Mouse (Mus musculus) heart, postnatal 36 days (tissue): ENCODE data around the gene Snhg11. TPM values are rescaled to one million over a fixed set of nuclear protein-coding genes. Genes with fewer than 3 reads are reported as not detected.
"Not testable (repeated sequence)": the region's sequence is repeated elsewhere in the genome, so short reads cannot be mapped to it uniquely, and the experiment has no call there.

Source experiments
- DNase-seq, 2 experiments: peaks; one replicate each; pipeline ENCODE4 v3.0.0; 2021 to 2022
- intact Hi-C: fragments of 180-260 bp; cut with DNase I; formaldehyde crosslinking; loops from one replicate; pipeline ENCODE4 v1.15.1; 2025
- total RNA-seq, 2 experiments: library from RNA; stranded (reverse); gene quantifications; 2 replicates each; pipeline ENCODE4 v1.2.3; 2021

Snhg11 gene
- total RNA-seq, 2 experiments from 2014 or later, result not detected

DNA sequence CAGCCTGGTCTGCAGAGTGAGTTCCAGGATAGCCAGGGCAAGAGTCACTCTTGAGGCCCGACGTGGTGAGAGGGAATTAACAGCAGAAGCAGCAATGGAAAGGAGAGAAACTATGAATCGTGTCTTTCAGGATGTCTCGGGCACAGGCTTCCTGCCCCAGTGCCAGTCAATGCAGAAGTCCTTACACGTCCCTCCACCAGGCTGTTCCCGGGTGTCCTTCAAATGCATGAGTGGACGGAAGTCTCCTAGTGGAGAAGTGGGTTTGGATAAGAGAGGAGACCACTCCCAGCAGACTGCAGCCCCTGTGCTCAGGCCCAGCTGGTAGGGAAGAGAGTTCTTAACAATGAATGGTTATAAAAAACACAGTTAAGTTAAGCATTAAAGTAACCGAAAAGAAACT lies 7.1 kb upstream of the Snhg11 start:
- intact Hi-C loops, result no loop called here

DNA sequence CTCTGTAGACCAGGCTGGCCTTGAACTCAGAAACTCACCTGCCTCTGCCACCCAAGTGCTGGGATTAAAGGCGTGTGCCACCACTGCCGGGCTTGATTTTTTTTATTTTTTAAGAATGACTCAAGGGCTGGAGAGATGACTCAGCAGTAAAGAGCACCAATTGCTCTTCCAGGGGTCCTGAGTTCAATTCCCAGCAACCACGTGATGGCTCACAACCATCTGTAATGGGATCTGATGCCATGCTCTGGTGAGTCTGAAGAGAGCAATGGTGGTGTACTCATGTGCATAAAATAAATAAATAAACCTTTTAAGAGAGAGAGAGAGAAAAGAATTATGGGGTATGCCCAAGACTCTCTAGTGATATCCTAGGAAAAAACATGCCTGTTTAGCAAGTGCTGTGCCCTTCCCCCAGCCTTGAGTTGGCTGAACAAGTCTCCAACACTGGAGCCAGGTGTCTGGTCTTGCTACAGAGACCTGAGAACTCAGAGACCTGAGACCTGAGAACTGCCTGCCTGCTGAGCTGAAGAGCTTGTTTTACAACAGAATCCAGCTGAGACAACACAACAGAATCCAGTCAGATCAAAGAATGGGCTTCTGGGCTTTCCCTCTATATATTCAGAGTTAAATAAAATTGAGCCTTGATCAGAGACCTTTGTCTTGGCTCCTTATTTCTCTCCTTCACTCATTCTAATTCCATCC lies 5.8 kb upstream of the Snhg11 start:
- intact Hi-C loops, result no loop called here
- DNase-seq, result no peak

More for the DNA sequence above, 7.1 kb upstream of the Snhg11 start:
- DNase-seq, result no peak

DNA sequence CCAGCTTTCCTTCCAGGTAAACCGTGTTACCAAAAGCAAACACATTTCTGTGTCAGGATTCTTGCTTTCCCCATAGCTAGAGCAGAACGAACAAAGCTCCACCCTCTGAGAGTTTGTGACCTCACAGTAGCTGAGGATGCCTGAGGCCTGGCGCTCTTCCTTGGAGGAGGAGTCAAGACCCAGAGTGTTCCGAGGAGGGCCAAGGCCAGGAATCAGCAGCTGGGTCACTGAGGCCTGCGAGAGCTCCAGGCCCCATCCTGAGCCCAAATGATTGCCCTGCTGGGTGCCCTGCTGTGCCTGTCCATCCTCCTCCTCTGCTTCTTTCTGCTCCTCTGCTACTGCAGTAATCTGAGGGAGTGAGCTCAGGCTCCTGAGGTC lies 5.3 kb upstream of the Snhg11 start:
- intact Hi-C loops, result no loop called here
- DNase-seq, result no peak

DNA sequence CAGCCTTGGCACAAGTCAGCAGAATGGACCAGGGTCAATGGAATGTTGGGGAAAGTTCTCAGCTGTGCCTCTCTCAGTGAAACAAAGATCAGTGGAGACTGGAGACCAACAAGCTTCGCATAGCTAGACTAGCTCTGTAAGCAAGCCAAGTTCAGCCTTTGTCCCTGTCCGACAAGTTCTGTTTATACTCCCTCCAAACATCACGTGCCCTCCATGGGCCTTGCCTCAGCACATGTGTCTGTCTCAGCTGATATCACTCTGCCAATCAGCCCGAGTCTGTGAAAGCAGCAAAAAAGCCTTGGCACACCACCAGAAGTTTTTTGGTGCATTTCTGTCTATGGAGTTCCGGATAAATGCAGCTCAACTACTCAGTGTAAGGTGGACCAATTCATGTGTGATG lies 2.4 kb upstream of the Snhg11 start:
- intact Hi-C loops, result no loop called here
- DNase-seq, result no peak

DNA sequence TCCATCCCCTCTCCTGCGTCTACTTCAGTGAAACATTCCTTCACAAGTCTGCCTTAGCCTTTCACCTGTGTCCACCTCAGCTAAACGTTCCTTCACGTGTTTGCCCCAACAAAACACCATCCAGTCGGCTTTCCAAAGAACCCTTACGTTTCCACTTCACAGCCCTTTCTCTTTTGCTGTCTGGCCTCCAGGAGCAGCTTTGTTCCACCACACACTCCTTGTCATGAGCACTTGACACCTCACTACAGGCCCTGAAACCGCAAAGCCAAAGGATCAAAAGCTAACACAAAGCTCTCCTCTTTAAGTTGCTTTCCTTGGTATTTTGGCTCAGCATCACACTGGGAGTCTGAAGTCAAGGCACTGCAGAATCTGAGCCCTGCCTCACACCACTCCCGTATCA lies 1.9 kb upstream of the Snhg11 start:
- no peak for DNase-seq

DNA sequence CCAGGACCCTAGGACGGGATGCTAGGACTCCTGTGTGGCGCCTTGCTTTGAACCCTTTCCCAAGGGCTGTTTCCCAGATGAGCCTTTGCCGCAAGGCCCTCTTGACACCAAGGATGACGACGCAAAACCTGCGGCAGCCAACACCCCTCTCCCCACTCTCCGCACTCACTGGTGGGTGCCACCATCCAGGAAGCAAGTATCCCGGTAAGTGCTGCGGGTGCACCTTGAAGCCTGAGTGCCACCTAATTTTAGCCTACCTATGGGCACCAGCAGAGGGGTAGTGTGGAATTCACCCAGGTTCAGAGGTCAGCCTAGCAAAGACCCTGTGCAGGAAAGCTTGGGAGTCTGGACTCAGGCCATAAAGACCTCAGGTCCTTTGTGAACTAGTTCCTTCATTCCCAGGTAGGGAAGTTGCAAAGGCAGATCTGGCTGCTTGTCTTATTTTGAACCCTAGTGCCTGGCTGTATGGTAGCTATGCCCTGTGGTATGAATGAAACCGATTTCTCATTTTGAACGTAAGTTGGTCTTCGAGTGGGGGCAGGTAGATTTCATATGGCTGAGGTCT lies 767 bp downstream of the Snhg11 start:
- intact Hi-C loops, result no loop called here
- no peak for DNase-seq

More for the DNA sequence above, 1.9 kb upstream of the Snhg11 start:
- intact Hi-C loops, result no loop called here

DNA sequence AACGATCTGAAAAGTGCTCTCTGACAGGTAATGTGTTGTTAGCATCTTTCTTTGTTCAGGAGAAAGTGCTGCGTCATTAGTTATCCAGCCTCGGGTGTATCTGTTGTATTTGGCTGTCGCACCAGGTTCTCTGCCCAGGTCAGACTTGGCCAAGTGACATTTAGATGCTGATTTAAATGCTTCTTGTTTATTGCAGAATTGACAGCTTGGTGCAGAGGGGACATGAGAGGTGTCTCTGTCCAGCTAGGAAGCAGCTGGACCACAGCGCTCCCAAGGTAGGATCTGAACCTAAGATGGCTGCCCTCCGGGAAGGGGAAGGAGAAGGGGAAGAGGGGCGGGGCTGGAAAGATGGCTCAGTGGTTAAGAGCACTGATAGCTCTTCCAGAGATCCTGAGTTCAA lies 1.4 kb downstream of the Snhg11 start:
- no peak for DNase-seq
- intact Hi-C loops, result no loop called here

DNA sequence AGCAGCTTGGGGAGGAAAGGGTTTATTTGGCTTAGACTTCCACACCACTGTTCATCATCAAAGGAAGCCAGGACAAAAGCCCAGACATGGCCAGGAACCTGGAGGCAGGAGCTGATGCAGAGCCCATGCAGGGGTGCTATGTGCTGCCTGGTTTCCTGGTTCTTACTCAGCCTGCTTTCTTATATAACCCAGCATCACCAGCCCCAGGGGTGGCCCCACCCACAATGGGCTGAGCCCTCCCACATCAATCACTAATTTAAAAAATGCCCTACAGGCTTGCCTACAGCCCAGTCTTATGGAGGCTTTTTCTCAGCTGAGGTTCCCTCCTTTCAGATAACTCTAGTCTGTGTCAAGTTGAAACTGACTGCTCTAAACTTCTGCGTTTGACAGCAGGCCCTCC lies 2.4 kb downstream of the Snhg11 start:
- DNase-seq, result no peak
- intact Hi-C loops, result no loop called here

DNA sequence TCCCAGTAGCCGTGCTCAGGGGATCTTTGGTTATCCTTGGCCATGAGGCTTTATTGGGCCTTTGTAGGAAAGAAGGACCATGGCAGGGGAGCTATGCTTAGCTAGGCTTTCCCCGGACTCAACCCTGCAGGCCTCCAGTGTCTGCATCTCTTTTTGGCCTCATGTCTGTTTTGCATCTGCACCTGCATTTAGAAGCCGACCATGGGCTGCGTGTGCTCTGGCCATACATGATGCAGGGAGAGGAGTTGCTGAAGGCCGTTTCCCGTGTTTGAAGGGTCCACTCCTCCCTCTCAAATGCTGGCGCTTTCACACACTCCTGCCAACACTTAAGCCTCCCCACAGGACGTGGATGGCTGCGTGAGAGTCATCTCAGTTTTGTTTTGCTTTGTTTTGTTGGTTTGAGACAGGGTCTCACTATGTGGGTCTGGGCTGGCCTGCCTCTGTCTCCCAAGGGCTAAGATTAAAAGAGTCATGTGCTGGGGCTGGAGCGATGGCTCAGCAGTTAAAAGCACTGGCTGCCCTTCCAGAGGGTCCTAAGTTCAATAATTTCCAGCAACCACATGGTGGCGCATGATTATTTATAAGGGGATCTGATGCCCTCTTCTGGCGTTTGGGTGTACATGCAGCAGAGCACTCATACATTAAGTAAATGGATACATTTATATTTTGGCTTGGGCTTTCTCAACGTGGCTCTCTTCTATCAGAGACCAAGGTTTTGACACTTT lies 4.1 kb downstream of the Snhg11 start:
- intact Hi-C loops, result no loop called here
- peak; percentile 35 to 39 for DNase-seq

DNA sequence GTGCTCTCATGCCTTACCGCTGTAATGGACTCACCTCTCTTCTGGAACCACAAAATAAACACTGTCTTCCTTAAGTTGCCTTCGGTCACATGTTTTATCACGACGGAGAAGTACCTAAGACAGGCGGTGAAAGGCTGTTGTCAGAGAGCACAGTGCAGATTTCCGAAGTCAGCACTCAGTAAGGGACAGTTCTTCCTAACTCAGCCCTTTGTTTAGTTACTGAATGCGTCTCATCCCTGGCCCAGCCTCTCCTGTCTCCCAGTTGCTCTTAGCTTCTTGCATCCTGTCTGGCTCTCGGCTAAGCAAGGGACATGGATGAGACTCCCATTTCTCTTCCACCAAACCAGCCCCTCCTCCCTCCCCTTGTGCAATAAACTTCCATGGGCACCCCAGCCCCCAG lies 10.6 kb downstream of the Snhg11 start:
- DNase-seq, result no peak
- intact Hi-C loops, result no loop called here

DNA sequence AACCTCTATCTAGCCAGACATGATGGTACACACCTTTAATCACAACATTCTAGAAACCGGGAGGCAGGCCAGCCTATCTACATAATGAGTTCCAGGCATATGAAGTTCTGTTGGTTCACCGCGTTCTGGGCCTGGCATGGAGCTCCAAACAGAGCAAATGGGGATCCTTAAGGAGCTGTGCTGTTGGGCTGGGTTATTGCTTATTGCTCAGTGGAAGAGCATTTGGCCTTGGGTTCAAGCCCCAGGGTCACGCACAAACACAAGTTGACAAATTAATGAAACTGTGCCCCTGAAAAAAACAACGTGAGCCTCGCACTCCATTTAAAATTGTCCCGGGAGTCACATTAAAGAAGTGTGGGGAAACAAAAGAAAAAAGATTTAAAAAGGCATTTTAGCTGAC lies 14.0 kb downstream of the Snhg11 start:
- DNase-seq, result no peak
- intact Hi-C loops, result no loop called here

DNA sequence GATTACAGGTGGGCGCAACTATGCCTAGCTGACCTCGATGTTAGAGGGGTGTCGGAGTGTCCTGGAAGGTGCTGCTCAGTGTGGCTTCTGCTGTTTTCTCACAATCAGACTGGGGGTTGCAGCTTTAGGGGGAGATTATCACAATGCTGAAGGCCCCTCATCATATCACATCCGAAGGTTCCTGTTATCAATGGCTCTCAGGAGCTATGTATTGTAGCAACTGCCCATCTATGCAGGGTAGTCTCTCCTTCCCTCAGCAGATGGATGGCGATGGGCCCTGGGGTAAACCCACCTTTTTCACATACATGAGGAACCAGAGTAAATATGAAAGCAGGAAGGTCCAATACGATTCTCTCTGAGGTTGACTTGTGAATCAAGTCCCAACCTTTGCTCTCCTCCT lies 20.9 kb downstream of the Snhg11 start:
- no peak for DNase-seq
- intact Hi-C loops, result no loop called here

DNA sequence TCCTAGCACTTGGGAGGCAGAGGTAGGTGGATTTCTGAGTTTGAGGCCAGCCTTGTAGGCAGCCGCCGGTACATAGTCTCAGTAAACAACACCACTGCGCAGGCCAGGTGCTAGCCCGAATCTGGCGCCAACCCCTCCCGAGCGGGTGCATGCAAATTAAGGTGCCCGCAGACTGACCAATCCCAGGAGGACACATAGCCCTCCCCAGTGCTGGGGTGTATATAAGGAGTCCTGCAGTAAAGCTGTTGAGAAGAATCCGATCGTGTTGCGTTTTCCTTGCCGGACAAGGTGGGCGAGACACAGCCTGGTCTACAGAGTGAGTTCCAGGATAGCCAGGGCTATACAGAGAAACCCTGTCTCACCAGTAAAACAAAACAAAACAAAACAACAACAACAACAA lies 21.7 kb downstream of the Snhg11 start:
- DNase-seq, intact Hi-C loops: not testable (repeated sequence)

DNA sequence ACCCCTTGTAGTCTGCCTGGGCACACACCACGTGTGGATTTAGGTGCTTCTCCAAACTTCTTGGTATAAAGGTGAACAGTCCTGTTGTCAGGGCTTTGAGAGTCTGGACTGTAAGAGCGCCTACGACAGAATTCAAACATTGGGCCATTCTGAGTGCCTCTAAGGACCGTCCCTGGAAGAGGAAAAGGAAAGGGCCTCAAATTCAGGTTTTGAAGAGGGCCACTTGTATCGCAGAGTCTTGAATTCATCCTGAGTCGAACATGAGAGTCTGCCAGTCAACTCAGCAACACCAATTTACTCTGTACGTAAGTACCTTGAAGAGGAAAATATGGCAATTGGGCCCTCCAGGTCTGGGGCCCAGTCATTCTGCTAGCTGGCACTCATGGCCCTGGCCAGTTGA lies 27.5 kb downstream of the Snhg11 start:
- intact Hi-C loops, result no loop called here
- no peak for DNase-seq

DNA sequence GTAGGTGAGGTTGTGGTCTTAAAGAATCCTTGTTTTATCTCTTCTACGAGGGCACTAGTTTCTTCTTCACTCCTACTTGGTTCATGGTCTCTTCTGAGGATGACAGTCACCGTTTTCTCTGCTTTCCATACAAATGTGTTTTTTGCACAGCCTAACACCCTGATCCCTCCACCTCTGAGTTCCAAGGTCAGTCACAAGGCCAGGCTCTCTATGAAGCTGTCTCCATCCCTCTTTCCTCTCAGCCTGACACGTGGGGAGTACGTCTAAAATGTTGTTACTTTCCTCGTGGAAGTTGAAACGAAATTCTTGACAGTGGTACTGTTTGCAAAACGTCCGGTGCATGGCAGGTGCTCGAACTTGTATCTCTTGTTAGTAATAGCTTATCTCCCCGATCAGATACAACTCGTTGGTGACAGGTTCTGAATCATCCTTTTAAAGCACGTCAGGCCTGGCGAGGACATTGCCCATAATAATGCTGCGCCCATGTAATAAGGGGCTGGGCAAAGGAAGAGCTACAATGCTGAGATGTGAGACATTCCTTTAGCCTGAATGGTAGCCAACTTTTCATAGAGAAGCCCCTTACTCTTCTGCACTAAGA lies 33.7 kb downstream of the Snhg11 start:
- no peak for DNase-seq
- intact Hi-C loops, result no loop called here

DNA sequence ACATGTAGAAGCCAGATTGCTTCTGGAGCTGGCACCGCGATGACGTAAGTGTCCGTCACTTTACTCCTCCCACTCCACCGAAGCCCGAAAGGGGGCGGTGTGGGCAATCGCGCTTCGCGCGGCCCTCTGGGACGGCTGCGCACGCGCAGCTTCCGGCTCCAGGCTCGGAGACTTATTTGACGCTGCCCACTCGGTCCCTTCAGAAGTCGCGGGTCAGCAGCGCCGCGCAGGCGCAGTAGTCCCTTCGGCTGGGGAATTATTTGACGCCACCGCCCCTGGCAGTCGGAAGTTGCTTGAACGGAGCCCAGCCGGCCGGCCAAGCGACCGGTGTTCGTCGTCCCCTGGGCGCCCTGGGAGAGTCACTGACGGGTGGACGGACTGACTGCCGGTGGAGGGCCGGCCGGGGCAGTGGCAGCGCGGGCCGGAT lies 34.2 kb downstream of the Snhg11 start, which contains the start of gene Ralgapb:
Ralgapb (plus strand) TSS at position 254 of the 427 bp plus-strand sequence.
- peak; percentile 99 for DNase-seq
- intact Hi-C loops, result loop anchor here (10.0 kb wide), 1 partner anchor 215 kb away; the partner anchor contains the start of gene Actr5

DNA sequence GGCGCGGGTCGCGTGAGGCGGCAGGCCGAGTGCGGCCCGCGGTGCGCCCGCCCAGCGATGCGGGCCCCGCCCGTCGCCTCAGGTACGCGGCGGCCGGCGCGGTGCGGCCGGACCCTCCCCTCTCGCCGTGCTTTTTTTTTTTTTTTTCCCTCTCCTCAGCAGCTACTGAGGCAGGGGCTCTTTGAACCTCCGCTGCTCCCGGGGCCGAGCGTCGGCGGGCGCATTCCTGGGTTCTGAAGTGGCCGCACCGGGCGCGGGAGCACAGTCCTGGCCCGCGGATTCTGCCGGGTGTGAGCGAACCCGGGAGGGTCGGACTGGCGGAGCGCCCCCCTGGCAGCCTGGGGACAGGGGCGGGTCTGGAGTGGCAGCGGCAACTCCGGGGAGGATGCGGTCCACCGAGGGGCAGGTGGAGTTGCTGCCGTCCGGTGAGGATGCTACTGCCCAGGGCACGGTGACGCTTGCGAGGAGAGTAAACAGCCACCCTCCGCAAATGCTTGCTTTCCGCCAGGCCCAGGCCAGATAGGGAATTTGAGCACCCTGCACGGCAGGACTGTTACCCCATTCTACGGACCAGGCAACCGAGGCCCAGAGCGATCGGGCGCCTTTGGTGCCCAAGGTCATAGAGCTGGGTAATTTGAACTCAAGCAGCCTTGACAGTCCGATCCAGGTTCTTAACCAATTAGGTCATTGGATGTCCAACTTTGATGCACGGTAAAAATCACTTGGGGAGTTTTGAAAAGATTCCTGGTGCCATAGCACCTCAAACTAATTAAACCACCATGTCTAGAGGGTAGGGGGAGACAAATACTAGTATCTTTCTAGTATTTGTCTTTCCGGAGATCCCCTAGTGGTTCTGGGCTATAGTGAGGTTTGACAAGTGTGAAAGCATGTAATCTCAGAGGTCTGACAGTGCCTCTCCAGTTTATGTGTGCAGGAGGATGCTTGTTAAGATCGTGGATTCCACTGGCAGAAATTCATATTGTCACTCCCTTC lies 34.9 kb downstream of the Snhg11 start:
- DNase-seq, result peak; percentile 32 to 33
- intact Hi-C loops, result loop anchor here (10.0 kb wide), 1 partner anchor 214 kb away; the partner anchor contains the start of gene Actr5

DNA sequence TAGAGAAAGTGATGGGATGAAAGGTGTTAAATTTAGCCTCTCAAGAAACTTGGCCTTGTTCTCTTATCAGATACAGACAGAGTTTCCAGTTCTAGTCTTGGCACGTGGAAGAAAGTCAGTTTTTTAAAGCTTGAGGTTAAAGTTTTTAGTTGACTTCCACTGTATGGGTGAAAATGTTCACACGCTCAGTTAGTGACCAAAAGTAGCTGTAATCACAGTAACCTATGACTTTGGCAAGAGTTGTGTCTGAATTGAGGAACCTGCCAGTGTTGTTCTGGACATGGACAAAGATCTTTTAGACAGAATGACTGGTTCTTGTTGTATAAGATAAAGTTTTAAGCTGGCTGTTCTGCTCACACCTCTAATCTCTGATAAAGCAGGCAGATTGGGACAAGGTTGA lies 37.8 kb downstream of the Snhg11 start:
- intact Hi-C loops, result loop anchor here (10.0 kb wide), 1 partner anchor 212 kb away; the partner anchor contains the start of gene Actr5
- no peak for DNase-seq

DNA sequence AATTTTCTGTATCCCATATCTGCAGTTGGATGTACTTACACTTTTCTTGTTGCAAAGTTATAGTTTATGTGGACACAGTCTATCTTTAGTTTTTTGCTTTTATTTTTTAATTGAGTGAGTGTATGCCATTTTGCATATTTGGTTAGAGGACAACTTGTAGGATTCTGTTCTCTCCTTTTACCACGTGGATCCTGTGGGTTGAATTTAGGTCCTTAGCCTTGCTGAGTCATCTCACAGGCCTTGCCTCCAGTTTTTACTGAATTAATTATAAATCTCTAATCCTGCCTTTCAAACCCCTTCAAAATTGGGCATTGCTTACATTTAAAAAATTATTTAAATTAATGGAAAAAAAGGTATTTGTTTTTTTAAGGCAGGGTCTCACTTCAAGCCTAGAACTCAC lies 40.4 kb downstream of the Snhg11 start:
- no peak for DNase-seq
- intact Hi-C loops, result loop anchor here (10.0 kb wide), 1 partner anchor 209 kb away; the partner anchor contains the start of gene Actr5

DNA sequence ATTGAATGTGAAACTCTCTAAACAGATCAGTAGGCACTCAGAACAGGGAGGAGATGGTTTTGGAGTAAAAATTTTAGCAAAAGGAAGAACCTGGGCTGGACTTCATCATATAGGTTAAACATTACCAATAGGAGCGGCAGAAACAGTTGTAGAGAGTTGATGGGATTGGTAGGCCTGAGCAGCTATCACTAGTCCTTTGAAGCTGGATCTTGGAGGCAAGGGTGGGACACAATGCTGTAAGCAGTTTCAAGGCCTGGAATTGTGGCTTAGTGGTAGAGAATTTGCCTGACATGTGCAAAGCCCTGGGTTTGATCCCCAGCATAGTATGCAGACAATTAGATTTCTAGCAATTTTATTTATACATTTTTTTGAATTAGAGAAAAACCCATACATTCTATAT lies 43.2 kb downstream of the Snhg11 start:
- DNase-seq, result no peak
- intact Hi-C loops, result loop anchor here (10.0 kb wide), 1 partner anchor 206 kb away; the partner anchor contains the start of gene Actr5
